Mouse (Mus musculus) thymus, adult 2 months (tissue): ENCODE measurements around the gene Gm960.

ENCODE experiments used
- CTCF ChIP-seq: fragments of 200-500 bp; IDR thresholded peaks from 2 replicates; pipeline ENCODE4 v1.5.1; 2012; ENCODE audit warnings: mild to moderate bottlenecking, control low read depth, low read length, moderate library complexity, borderline replicate concordance; ENCODE audit not compliant: control insufficient read depth, poor library complexity, insufficient read depth; ENCODE audit errors: extremely low read depth
- POLR2A ChIP-seq: fragments of 200-500 bp; IDR thresholded peaks from 2 replicates; pipeline ENCODE4 v1.6.1; 2012; ENCODE audit warnings: mild to moderate bottlenecking, low read length, control low read depth, moderate library complexity; ENCODE audit not compliant: control insufficient read depth, poor library complexity, insufficient read depth; ENCODE audit errors: extremely low read depth

DNA sequence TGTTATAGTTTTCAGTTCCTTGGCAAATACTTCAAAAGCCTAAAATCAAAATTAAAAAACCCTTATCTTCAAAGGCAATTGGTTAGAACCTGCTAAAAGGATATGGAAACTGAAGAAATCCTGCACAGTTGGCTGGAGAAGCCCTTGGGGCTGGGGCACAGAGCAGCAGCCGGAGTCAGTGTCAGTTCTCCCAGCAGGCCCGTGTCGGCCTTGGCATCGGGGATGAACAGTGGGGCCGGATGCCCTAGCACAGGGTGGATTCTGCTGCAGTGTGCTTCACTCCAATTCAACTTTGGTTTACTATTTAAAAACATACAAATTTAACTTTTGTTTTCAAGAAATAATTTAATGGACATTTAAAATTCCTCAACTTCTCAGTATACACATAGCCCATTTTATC, 40.3 kb downstream of the Gm960 start:
- no peak for TF ChIP-seq CTCF
- TF ChIP-seq POLR2A = no peak
